Mouse (Mus musculus): ENCODE measurements around the gene Olig2. TPM values are rescaled to one million over a fixed set of nuclear protein-coding genes. Genes with fewer than 3 reads are reported as not detected.

Olig2 gene
- not detected in 2 replicates for polyA plus RNA-seq (2015; fragmentation: Nextera tagmentation; extraction: Ambion mirVana)

DNA sequence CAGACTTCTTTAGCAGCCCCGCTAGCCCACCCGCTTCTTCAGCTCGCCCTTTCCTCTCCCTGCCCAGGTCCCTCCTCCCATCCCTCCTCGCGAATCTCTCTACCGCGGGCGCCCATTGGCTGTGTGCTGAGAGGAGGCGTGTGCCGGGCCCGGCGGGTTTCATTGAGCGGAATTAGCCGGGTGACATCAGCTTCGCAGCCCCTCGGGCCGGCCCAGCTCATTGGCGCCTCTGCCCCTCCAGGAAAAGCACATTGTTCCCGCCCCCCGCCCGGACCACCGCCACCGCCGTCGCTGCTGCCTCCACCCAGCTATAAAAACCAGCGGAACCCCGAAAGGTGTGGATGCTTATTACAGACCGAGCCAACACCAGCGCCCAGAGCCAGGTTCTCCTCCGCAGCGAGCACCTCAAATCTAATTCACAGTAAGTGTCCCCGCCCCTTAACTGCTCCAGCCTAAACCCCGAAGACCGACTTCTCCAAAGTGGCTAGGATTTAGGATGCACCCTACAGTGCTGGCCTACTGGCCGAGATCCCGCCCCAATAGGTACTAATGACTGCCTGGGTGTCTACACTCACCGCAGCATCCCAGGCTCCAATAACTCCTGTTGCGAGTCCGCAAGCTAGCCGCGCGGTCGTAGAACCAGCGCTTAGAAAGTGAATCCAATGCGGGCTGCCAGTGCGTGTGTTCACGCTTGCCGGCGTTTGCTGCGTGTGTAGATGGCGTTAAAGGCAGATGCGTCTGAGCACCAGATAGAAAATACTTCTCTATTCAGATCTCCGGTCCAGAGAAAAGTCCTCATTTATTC, at the start of gene Olig2:
Gene Olig2 (plus strand): TSS at position 225 of the 805 bp plus-strand sequence.
- WGBS = under 1% methylated on average over 53 of the region's 53 CpGs
- Histone ChIP-seq H3K4me3 (ENCODE audit: low read depth, low read length) (peak within 1 kb of the TSS; percentile 20), H3K4me1 (ENCODE audit: insufficient read depth, low read depth, low read length) (no peaks in the 10 kb centered on the region), H3K27me3 (replicated peaks; ENCODE audit: insufficient read depth, low read length) (peaks cover 96% of the 10 kb centered on the region), H3K27ac (ENCODE audit: low read length) (no peak within 1 kb of the TSS), H3K9me3 (ENCODE audit: low read length) (no peaks in the 10 kb centered on the region), H3K36me3 (ENCODE audit: insufficient read depth, low read length) (no peaks in the 10 kb centered on the region), H3K4me2 (replicated peaks; ENCODE audit: low read depth, low read length) (peak within 1 kb of the TSS; percentile 35), H3K9ac (replicated peaks; ENCODE audit: low read depth) (no peak within 1 kb of the TSS)
- TF ChIP-seq EP300 (IDR thresholded peaks at IDR 0.05) = no peak
- ATAC-seq (no peak), DNase-seq (ENCODE audit: low spot score) (no peak)

DNA sequence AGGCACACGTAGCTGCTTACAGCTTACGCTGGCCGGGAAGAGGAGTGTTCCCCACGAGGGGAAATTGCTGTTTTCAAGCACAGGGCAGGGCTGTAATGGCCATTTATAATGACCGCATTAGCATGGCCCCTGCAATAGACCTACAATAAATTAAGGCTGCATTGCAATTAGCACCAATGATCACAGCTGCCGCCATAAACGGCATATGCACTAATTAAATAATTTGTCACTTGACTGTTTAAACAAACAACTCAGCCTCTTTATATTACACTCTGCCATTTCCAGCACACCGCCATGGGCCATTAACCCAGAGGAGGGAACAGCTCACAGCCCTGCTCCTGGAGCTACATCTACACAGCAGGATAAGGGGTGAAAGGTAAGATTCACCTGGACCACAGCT, 49.4 kb upstream of the Olig2 start:
- Histone ChIP-seq H3K36me3 (ENCODE audit: insufficient read depth, low read length) (no peaks in the 10 kb centered on the region), H3K27me3 (replicated peaks; ENCODE audit: insufficient read depth, low read length) (no peaks in the 10 kb centered on the region), H3K9ac (replicated peaks; ENCODE audit: low read depth) (no peak overlapping the region), H3K27ac (ENCODE audit: low read length) (no peak overlapping the region), H3K4me2 (replicated peaks; ENCODE audit: low read depth, low read length) (no peak overlapping the region), H3K4me1 (ENCODE audit: insufficient read depth, low read depth, low read length) (no peaks in the 10 kb centered on the region), H3K9me3 (ENCODE audit: low read length) (no peaks in the 10 kb centered on the region), H3K4me3 (ENCODE audit: low read depth, low read length) (no peak overlapping the region)
- no peak for DNase-seq (ENCODE audit: low spot score)
- no peak for ATAC-seq
- TF ChIP-seq EP300 (IDR thresholded peaks at IDR 0.05) (no peak), CTCF (IDR thresholded peaks at IDR 0.05) (no peak)
- 69% methylated on average over 8 of the region's 8 CpGs for WGBS

DNA sequence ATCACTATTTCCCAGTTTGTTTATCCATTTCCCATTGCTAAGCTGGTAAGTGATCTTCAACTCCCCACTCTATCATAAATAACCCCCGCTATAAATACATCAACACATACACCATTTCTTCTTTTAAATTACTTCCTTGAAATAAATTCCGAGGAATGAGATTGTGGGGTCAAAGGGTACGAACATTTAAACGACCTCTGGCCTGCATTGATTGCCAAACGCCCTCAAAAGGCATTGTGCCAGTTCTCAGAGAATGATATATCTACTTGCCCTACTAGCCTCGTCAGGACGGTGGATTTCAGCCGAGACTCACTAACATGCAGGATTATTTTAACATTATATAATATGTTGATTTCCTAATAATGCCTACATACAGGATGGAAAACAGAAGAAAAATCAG, 38.2 kb upstream of the Olig2 start:
- no peak overlapping the region for H3K27ac ChIP-seq (ENCODE audit: low read length)
- H3K36me3 ChIP-seq (ENCODE audit: insufficient read depth, low read length) = no peaks in the 10 kb centered on the region
- no peaks in the 10 kb centered on the region for H3K4me1 ChIP-seq (ENCODE audit: insufficient read depth, low read depth, low read length)
- H3K4me3 ChIP-seq (ENCODE audit: low read depth, low read length) = no peak overlapping the region
- DNase-seq (ENCODE audit: low spot score) = no peak
- H3K27me3 ChIP-seq (replicated peaks; ENCODE audit: insufficient read depth, low read length) = no peaks in the 10 kb centered on the region
- no peak for TF ChIP-seq EP300 (IDR thresholded peaks at IDR 0.05)
- no peak for TF ChIP-seq CTCF (IDR thresholded peaks at IDR 0.05)
- no peak for ATAC-seq
- H3K9ac ChIP-seq (replicated peaks; ENCODE audit: low read depth) = no peak overlapping the region
- H3K4me2 ChIP-seq (replicated peaks; ENCODE audit: low read depth, low read length) = no peak overlapping the region
- no peaks in the 10 kb centered on the region for H3K9me3 ChIP-seq (ENCODE audit: low read length)
- 39% methylated on average over 8 of the region's 8 CpGs for WGBS

DNA sequence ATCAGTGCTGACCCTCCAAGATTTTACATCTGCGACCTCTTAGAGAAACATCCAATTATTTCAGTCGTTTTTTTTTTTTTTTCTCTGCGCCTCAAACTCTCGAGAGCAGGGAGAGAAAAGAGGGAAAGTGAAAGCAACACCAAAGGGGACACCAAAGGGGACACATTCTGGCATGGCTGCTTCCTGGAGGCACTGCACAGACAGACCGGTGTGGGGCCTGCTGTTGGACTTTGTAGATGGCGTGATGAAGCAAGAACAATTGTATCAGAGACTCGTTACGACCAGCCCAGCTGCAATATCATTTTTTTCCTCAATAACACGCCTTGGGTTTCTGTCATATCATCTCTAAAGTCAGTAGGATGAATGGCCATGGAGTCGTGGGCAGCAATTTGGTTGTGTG, 37.6 kb upstream of the Olig2 start:
- no peaks in the 10 kb centered on the region for H3K4me1 ChIP-seq (ENCODE audit: insufficient read depth, low read depth, low read length)
- ATAC-seq (no peak), DNase-seq (ENCODE audit: low spot score) (no peak)
- no peak overlapping the region for H3K4me2 ChIP-seq (replicated peaks; ENCODE audit: low read depth, low read length)
- no peak for TF ChIP-seq CTCF (IDR thresholded peaks at IDR 0.05)
- no peak for TF ChIP-seq EP300 (IDR thresholded peaks at IDR 0.05)
- no peak overlapping the region for H3K27ac ChIP-seq (ENCODE audit: low read length)
- H3K27me3 ChIP-seq (replicated peaks; ENCODE audit: insufficient read depth, low read length) = no peaks in the 10 kb centered on the region
- no peak overlapping the region for H3K4me3 ChIP-seq (ENCODE audit: low read depth, low read length)
- no peaks in the 10 kb centered on the region for H3K9me3 ChIP-seq (ENCODE audit: low read length)
- no peak overlapping the region for H3K9ac ChIP-seq (replicated peaks; ENCODE audit: low read depth)
- H3K36me3 ChIP-seq (ENCODE audit: insufficient read depth, low read length) = no peaks in the 10 kb centered on the region
- WGBS = 64% methylated on average over 10 of the region's 10 CpGs

- TF ChIP-seq EP300 (IDR thresholded peaks at IDR 0.05) = no peak
- TF ChIP-seq CTCF (IDR thresholded peaks at IDR 0.05) = no peak
- Histone ChIP-seq H3K9ac (replicated peaks; ENCODE audit: low read depth) (no peak overlapping the region), H3K27me3 (replicated peaks; ENCODE audit: insufficient read depth, low read length) (no peaks in the 10 kb centered on the region), H3K4me2 (replicated peaks; ENCODE audit: low read depth, low read length) (no peak overlapping the region), H3K36me3 (ENCODE audit: insufficient read depth, low read length) (no peaks in the 10 kb centered on the region), H3K27ac (ENCODE audit: low read length) (no peak overlapping the region), H3K9me3 (ENCODE audit: low read length) (no peaks in the 10 kb centered on the region), H3K4me1 (ENCODE audit: insufficient read depth, low read depth, low read length) (no peaks in the 10 kb centered on the region), H3K4me3 (ENCODE audit: low read depth, low read length) (no peak overlapping the region)
- no peak for ATAC-seq
- DNase-seq (ENCODE audit: low spot score) = no peak
- 84% methylated on average over 12 of the region's 12 CpGs for WGBS
These were observed 37.0 kb upstream of the Olig2 start for GRCm38 (mm10) chr16:91188304-91188703.

GRCm38 (mm10) chr16:91191233-91191632, 34.0 kb upstream of the Olig2 start:
- H3K9me3 ChIP-seq (ENCODE audit: low read length) = no peaks in the 10 kb centered on the region
- no peak for TF ChIP-seq EP300 (IDR thresholded peaks at IDR 0.05)
- no peak for TF ChIP-seq CTCF (IDR thresholded peaks at IDR 0.05)
- H3K27me3 ChIP-seq (replicated peaks; ENCODE audit: insufficient read depth, low read length) = no peaks in the 10 kb centered on the region
- DNase-seq (ENCODE audit: low spot score) = no peak
- no peak overlapping the region for H3K4me2 ChIP-seq (replicated peaks; ENCODE audit: low read depth, low read length)
- H3K36me3 ChIP-seq (ENCODE audit: insufficient read depth, low read length) = no peaks in the 10 kb centered on the region
- no peak overlapping the region for H3K27ac ChIP-seq (ENCODE audit: low read length)
- no peaks in the 10 kb centered on the region for H3K4me1 ChIP-seq (ENCODE audit: insufficient read depth, low read depth, low read length)
- H3K4me3 ChIP-seq (ENCODE audit: low read depth, low read length) = no peak overlapping the region
- H3K9ac ChIP-seq (replicated peaks; ENCODE audit: low read depth) = no peak overlapping the region
- 62% methylated on average over 6 of the region's 6 CpGs for WGBS
- no peak for ATAC-seq

All from lung, postnatal 0 days (tissue).